Comparison of ENCODE assay signal across 8 mouse cellular contexts in the genomic region with DNA sequence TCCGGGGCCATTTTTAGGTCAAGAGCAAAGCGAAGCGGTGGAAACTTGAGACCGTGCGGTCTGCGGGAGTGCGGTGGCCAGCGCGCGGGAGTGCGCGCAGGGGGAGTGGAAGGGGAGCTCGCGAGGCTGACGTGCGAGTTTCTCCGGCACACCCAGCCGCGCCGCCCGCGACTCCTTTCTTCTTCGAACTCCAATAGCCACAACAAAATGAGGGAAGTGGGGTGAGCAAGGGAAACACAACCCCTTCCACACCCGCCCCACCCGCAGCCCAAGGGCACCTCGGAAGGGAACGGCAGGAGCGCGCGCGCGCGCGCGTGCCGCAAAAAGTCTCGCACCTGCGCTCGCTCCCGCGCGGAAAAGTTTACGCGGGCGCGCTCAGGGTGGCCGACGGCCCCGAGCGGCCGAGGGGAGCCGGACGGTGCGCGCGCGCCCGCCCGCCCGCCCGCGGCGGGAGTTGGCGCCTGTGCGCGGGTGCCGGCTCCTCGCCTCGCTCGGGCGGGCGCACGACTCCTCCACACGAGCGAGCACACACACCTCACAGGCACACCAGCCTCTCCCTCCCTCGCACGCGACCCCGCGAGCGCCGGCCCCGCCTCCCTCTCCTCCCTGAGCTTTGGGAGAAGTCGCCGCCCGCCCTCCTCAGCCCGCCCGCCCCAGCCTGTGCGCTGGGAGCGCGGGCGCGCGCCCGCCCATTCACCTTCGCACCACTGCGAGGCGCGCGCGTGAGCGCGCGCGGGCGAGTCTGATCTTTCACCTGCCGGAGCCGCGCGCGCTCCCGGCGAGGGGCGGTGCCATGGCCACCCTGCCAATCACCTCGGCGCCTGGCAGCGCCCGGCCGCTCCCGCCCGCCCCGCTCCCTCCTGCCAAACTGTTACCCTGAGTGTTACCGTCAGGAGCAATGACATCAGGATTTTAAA.
DNase-seq lines count a peak whose midpoint lies in the region; ATAC-seq and TF ChIP-seq lines count a peak whose summit lies in the region.

No protein-coding gene starts in this region.

- peak overlapping the region; percentile 99 for H3K4me2 ChIP-seq in embryonic facial prominence, embryonic 15.5 days (replicated peaks)
- H3K4me2 ChIP-seq in heart, postnatal 0 days (ENCODE audit: low read depth, low read length): peak overlapping the region; percentile 94

- H3K27ac ChIP-seq in bone marrow macrophage, adult 2 months (ENCODE audit: insufficient read depth, low read depth, low read length): no peak overlapping the region
- H3K27ac ChIP-seq in embryonic facial prominence, embryonic 15.5 days (replicated peaks): peak overlapping the region; percentile 78
- H3K27ac ChIP-seq in heart, postnatal 0 days (ENCODE audit: low read depth): peak overlapping the region; percentile 91

- peak; percentile 86 for DNase-seq in heart, postnatal 0 days (ENCODE audit: low spot score)
- DNase-seq in kidney, postnatal 25 days: peak; percentile 88 to 95
- peak; percentile 79 for DNase-seq in lung, postnatal 14 days
- DNase-seq in retina, embryonic 14.5 days (ENCODE audit: low spot score): peak; percentile 95
- DNase-seq in thymus, postnatal 25 days: peak; percentile 78

- H3K27me3 ChIP-seq in embryonic facial prominence, embryonic 15.5 days: peaks cover 81% of the 10 kb centered on the region
- H3K27me3 ChIP-seq in heart, postnatal 0 days (ENCODE audit: control insufficient read depth, insufficient read depth, low read length): no peaks in the 10 kb centered on the region

- no peak for TF ChIP-seq POLR2A in bone marrow macrophage, adult 2 months (IDR thresholded peaks at IDR 0.05; ENCODE audit: borderline replicate concordance, low read depth, low read length)

- under 1% methylated on average over 115 of the region's 123 CpGs for WGBS in embryonic facial prominence, embryonic 15.5 days
- WGBS in heart, postnatal 0 days: under 1% methylated on average over 84 of the region's 123 CpGs

- TF ChIP-seq EP300 in heart, postnatal 0 days (IDR thresholded peaks at IDR 0.05; ENCODE audit: low read depth): no peak

- no peaks in the 10 kb centered on the region for H3K9me3 ChIP-seq in embryonic facial prominence, embryonic 15.5 days (replicated peaks)
- no peaks in the 10 kb centered on the region for H3K9me3 ChIP-seq in heart, postnatal 0 days (replicated peaks; ENCODE audit: control insufficient read depth, low read length)

- H3K4me3 ChIP-seq in bone marrow macrophage, adult 2 months (ENCODE audit: insufficient read depth, low read length): peak overlapping the region; percentile 61
- H3K4me3 ChIP-seq in embryonic facial prominence, embryonic 15.5 days (replicated peaks): peak overlapping the region; percentile 63
- peak overlapping the region; percentile 86 for H3K4me3 ChIP-seq in heart, postnatal 0 days (ENCODE audit: low read depth, low read length)

- peak overlapping the region; percentile 53; the same call in 1 of the 2 replicates for H3K9ac ChIP-seq in embryonic facial prominence, embryonic 15.5 days
- H3K9ac ChIP-seq in heart, postnatal 0 days (replicated peaks; ENCODE audit: low read depth, low read length): peak overlapping the region; percentile 82

- H3K4me1 ChIP-seq in bone marrow macrophage, adult 2 months (ENCODE audit: control insufficient read depth, insufficient read depth, low read length): no peaks in the 10 kb centered on the region
- H3K4me1 ChIP-seq in embryonic facial prominence, embryonic 15.5 days: peaks cover 28% of the 10 kb centered on the region
- peaks cover 23% of the 10 kb centered on the region for H3K4me1 ChIP-seq in heart, postnatal 0 days (ENCODE audit: control insufficient read depth, insufficient read depth)

- no peaks in the 10 kb centered on the region for H3K36me3 ChIP-seq in embryonic facial prominence, embryonic 15.5 days
- no peaks in the 10 kb centered on the region; the same call in 1 of the 2 replicates for H3K36me3 ChIP-seq in heart, postnatal 0 days (replicated peaks; ENCODE audit: control insufficient read depth, insufficient read depth, low read length)

- peak; percentile 74 for ATAC-seq in CD4-positive, CD25-positive, alpha-beta regulatory T cell, adult 4 months
- peak; percentile 73 for ATAC-seq in embryonic facial prominence, embryonic 15.5 days (ENCODE audit: insufficient number of reproducible peaks, low FRiP score, low TSS enrichment, low read depth)
- peak; percentile 89 for ATAC-seq in heart, postnatal 0 days (ENCODE audit: insufficient read depth, low read depth)

- TF ChIP-seq CTCF in bone marrow macrophage, adult 2 months (IDR thresholded peaks at IDR 0.05; ENCODE audit: low read depth, low read length): no peak
- no peak for TF ChIP-seq CTCF in heart, postnatal 0 days (IDR thresholded peaks at IDR 0.05; ENCODE audit: low read depth)
